Mouse (Mus musculus): ENCODE results near the gene Fthl17f.
"Not testable (repeated sequence)": the region's sequence is repeated elsewhere in the genome, so short reads cannot be mapped to it uniquely, and the experiment has no call there.

GRCm38 (mm10) chrX:9095066-9095465 lies 32.3 kb downstream of the Fthl17f start:
- TF ChIP-seq CTCF (IDR thresholded peaks at IDR 0.05; ENCODE audit: borderline replicate concordance, control insufficient read depth, extremely low read depth, insufficient read depth, low read length, poor library complexity); POLR2A (IDR thresholded peaks at IDR 0.05; ENCODE audit: control insufficient read depth, extremely low read depth, insufficient read depth, low read length, poor library complexity): not testable (repeated sequence)
